Mouse (Mus musculus) adrenal gland, postnatal 4 days (tissue): ENCODE data around the gene Per1. TPM values are rescaled to one million over a fixed set of nuclear protein-coding genes. Genes with fewer than 3 reads are reported as not detected.

Experiments used
- DNase-seq, 2 experiments: peaks; one replicate each; pipeline ENCODE4 v3.0.0; 2021 to 2022; ENCODE audit warnings: low spot score in 2 of 2, mixed read lengths in 2 of 2
- total RNA-seq, 2 experiments: library from RNA; stranded (reverse); gene quantifications; 2 replicates each; pipeline ENCODE4 v1.2.3; 2021

The Per1 gene
- total RNA-seq, 2 experiments from 2014 or later, result 99.4 to 130 TPM

DNA sequence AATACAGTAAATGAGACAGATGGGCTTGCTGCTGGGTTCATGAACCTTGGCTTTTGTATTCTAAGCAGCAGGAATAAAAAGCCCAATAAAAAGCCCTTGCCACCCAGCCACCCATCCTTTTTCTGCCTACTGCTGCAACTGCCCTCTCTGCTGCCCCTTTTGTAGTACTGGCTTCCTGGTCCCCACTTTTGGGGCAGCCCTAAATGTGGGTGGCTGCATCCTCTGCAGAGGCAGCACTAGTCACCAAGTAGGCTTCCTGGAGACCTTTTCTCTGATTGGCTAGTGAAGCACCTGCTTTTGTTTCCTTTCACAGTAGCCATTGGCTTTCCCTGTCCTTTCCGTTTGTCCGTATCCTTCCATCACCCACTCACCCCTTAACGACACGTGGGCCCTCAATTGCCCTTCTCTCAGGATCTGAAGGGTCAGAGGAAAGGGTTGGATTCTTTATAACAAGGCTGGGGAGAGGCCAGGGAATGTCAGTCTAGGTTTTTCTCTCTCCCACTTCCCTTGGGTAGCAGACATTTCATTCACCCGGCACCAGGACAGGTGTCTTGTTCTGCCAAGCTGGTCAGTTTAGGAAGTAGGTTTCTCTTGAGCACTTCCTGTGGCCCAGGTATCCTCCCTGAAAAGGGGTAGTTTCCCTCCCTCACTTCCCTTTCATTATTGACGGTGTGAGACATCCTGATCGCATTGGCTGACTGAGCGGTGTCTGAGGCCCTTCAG, 3.2 kb downstream of the Per1 start:
- no peak for DNase-seq

DNA sequence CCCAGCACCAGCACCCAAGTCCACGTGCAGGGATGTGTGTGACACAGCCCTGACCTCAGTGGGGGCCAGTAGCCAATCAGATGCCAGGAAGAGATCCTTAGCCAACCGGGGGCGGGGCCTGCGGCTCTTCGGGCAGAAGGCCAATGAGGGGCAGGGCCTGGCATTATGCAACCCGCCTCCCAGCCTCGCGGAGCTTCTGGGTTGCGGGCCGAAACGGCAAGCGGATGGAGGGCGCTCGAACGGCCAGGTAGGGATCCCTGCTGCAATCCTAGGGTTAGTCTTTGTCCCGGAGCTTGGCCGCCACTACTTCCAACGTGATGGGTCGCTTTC, 3.7 kb downstream of the Per1 start:
- DNase-seq, result peak; percentile 94 to 98

DNA sequence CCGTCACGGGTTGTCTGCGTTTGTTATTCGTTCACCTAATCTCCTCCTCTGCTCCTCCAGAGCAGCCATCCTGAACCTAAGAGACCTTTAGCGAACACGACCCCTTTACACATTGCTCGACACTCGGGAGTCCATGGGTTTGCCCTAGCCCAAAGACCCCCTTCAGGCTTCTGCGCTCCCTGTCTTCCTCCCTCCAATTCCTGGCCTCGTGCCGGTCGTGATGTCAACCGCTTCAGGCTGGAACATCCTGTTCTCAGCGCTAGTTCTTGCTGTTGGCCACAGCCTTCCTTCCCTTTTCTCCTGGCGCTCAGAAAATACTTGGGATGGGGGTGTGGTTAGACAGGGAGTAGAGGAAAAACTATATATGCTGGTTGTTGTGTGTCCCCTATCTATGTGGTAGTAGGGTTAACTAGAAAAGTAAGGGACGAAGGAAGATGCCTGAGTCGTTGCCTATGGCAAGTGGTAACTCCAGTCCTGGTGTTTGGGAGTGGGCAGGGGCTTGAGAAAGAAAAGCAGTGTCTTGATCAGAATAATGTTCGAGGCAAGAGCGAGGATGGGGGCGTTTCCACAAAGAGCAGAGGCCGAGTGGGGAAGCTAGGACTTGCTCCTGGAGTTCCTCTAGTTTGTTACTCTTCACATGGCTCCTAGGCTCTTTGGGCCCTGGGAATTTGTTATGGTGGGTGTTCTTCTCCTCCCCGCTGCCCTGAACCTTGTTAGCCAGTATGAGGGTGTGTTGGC, 4.3 kb downstream of the Per1 start:
- peak in 1 of 2 experiments; percentile 39 for DNase-seq

DNA sequence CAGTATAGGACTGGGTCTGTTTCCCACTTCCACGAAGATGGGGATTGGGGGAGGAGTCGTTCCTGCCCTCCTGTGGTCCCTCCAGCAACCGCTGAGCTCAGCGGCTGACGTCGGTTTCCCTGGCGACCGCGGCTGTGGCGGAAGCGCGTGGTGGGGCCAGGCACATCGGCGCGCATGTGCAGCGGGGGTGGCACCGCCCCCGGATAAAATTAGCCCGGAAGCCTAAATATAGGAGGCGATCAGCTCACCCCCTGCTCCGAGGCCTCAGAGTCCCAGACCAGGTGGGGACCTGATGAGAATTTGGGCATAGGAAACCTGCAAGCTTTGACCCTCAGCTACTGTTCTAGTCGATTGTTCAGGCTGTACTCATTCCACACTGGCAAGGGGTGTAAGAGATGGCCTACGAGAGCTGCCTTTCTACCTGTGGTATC, 4.9 kb downstream of the Per1 start:
- peak; percentile 83 to 85 for DNase-seq

DNA sequence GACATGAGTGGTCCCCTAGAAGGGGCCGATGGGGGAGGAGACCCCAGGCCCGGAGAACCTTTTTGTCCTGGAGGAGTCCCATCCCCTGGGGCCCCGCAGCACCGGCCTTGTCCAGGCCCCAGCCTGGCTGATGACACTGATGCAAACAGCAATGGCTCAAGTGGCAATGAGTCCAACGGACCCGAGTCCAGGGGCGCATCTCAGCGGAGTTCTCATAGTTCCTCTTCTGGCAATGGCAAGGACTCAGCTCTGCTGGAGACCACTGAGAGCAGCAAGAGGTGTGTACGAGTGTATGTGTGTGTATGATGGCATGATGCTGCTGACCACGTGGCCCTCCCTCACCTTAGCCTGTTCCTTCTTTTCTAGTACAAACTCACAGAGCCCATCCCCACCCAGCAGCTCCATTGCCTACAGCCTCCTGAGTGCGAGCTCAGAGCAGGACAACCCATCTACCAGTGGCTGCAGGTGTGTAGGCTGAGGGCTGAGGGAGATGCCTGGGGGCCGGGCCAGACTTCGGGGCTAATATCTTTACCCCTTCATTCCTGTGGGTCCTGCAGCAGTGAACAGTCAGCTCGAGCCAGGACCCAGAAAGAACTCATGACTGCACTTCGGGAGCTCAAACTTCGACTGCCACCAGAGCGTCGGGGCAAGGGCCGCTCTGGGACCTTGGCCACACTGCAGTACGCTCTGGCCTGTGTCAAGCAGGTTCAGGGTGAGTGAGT, 5.8 kb downstream of the Per1 start:
- DNase-seq, result peak in 1 of 2 experiments; percentile 6

DNA sequence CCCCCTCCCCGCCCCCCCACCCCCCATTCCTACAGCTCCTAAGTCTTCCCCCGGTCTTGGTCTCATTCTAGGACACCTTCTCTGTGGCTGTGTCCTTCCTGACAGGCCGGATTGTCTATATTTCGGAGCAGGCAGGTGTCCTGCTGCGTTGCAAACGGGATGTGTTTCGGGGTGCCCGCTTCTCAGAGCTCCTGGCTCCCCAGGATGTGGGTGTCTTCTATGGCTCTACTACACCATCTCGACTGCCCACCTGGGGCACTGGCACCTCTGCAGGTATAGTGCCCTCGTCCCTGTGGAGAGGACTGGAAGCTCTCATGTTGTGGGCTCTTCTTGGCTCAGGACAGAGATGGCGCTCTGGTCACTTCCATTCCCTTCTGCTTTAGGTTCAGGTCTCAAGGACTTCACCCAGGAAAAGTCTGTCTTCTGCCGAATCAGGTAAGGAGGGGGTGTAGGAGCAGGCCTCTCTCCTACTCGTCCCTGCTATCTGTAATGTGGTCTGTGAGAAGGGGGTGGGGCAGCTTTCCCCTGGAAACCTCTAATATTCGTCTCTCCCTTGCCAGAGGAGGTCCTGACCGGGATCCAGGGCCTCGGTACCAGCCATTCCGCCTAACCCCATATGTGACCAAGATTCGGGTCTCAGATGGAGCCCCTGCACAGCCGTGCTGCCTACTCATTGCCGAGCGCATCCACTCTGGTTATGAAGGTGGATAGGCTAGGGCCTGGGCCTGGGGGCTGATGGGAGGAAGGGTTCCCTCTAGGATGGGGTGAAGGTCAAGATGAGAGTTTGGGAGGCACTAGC, 6.8 kb downstream of the Per1 start:
- no peak for DNase-seq

DNA sequence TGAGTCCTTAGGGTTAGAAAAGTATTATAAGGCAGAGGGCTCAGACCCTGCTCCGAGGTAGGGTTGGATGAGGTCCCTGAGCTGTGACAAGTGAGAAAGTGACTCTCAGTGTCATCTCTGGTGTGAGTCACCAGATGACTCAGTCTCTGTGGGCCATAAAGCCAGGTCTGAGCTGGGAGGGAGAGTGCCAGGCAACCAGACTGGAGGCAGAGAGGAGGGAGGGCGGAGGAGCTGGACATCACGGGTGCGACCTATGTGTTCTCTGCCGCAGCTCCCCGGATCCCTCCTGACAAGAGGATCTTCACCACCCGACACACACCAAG, 7.3 kb downstream of the Per1 start:
- DNase-seq, result no peak

DNA sequence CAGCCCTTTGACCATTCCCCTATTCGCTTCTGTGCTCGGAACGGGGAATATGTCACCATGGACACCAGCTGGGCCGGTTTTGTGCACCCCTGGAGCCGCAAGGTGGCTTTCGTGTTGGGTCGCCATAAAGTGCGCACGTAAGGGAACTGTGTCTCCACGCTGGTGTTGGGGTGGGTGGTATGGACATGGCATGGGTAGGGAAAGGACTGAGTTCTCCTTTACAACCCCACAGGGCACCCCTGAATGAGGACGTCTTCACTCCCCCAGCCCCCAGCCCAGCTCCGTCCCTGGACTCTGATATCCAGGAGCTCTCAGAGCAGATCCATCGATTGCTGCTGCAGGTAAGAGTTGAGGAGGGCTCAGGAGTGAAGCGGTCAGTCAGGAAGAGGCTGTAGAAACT, 8.1 kb downstream of the Per1 start:
- no peak for DNase-seq

DNA sequence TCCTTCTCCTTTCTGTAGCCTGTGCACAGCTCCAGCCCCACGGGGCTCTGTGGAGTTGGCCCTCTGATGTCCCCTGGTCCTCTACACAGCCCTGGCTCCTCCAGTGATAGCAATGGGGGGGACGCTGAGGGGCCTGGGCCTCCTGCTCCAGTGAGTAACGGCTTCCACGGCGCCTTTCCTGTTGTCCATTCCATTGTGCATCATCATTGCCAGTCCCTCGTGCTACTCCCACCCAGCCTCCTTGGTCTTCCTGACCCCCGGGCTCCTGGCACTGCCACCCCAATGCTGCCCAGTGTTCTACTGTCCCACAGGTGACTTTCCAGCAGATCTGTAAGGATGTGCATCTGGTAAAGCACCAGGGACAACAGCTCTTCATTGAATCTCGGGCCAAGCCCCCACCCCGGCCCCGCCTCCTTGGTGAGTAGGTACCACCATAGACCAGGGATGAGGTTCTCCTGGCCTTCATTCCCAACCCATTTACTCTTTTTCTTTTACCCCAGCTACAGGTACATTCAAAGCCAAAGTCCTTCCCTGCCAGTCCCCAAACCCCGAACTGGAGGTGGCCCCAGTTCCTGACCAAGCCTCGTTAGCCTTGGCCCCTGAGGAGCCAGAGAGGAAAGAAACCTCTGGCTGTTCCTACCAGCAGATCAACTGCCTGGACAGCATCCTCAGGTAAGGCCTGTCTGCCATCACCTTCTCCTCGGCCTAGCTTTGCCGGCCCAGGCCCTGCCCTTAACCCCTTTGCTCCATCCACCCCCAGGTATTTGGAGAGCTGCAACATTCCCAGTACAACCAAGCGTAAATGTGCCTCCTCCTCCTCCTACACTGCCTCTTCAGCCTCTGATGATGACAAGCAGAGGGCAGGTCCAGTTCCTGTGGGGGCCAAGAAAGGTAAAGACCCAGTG, 8.8 kb downstream of the Per1 start:
- DNase-seq, result no peak

DNA sequence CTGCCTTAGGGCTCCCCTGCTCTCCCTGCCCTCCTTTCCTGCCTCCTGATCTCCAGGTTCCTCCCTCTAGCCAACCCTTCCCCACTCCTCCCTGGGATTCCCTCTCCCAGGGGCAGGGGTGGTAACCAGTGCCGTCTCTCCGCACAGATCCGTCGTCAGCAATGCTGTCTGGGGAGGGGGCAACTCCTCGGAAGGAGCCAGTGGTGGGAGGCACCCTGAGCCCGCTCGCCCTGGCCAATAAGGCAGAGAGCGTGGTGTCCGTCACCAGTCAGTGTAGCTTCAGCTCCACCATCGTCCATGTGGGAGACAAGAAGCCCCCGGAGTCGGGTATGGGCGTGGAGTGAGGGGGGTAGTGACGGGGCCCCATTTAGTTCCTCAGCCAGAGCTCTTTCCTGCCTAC, 9.5 kb downstream of the Per1 start:
- DNase-seq, result no peak

DNA sequence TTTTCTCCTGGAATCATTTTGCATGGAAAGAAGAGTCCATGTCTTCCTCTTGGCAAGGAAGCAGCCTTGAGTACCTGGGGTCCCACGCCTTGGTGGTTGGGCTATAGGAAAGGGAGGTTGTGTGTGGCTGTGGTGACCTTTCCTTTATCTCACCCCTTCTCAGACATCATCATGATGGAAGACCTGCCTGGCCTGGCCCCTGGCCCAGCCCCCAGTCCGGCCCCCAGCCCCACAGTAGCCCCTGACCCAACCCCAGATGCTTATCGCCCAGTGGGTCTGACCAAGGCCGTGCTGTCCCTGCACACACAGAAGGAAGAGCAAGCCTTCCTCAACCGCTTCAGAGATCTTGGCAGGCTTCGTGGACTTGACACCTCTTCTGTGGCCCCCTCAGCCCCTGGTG, 10.2 kb downstream of the Per1 start:
- DNase-seq, result no peak

DNA sequence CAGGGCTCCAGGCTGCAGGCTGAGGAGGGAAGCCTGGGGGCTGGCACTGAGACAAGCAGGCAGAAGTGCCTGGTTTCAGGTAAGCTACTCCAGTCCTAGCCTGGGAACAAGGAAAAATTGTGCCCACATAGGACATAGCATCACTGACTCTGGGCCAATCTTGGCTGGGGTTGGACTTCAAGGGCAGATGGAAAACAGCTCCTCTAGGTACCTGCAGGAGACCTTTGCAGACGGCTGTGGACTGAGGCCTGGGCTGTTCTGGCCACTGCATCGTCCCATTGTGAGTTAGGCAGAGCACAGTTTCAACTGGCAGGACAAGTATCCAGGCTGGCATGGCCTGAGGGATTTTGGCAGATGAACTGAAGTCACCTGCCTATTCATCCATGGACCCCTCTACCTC, 10.8 kb downstream of the Per1 start:
- no peak for DNase-seq

DNA sequence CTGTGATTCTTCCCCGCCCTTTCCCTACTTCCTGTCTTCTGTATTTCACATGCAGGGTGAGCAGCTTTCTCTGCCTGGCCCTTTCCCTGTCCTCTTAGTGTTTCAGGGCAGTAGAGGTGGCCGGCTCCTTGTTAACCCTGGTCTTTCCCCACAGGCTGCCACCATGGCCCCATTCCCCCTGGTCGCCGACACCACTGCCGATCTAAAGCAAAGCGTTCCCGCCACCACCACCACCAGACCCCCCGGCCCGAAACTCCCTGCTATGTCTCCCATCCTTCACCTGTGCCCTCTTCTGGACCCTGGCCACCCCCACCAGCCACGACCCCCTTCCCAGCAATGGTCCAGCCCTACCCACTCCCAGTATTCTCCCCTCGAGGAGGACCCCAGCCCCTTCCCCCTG, 11.3 kb downstream of the Per1 start:
- DNase-seq, result no peak

DNA sequence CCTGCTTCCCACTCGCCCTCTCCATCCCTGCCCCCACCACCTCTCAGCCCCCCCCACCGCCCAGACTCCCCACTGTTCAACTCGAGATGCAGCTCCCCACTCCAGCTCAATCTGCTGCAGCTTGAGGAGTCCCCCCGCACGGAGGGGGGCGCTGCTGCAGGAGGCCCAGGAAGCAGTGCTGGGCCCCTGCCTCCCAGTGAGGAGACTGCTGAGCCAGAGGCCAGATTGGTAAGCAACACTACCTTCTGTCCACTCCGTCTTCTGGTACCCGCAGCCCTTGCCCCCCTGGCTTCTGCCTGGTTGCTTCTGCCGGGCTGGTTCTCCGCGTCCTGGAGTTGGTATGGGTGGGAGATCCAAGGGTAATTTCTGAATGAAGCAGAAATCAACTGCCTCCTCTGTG, 11.8 kb downstream of the Per1 start:
- DNase-seq, result no peak

DNA sequence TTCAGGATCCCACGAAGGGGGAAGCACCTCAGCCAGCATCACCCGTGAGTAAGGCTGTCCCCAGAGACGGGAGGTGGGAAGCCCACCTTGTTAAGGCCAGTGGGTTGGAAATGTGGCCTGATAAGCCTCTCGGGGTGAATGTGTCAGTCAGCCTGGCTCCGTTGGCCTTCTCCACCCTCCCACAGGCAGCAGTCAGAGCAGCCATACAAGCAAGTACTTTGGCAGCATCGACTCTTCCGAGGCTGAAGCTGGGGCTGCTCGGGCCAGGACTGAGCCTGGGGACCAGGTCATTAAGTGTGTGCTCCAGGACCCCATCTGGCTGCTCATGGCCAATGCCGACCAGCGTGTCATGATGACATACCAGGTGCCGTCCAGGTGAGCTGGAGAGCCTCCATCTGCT, 12.7 kb downstream of the Per1 start:
- no peak for DNase-seq

DNA sequence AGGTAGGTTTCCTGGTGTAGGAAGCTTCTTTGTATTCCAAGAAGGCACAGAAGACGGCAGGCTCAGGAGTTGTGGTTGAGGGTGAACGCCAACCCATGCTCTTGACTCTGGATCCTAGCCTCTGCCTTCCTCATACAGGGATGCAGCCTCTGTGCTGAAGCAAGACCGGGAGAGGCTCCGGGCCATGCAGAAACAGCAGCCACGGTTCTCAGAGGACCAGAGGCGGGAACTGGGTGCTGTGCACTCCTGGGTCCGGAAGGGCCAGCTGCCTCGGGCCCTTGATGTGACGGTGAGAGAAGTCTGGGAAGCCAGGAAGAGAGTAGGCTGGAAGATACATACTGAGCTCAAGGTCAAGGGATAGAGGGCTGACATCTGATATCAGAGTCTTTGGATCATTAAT, 13.2 kb downstream of the Per1 start:
- no peak for DNase-seq

DNA sequence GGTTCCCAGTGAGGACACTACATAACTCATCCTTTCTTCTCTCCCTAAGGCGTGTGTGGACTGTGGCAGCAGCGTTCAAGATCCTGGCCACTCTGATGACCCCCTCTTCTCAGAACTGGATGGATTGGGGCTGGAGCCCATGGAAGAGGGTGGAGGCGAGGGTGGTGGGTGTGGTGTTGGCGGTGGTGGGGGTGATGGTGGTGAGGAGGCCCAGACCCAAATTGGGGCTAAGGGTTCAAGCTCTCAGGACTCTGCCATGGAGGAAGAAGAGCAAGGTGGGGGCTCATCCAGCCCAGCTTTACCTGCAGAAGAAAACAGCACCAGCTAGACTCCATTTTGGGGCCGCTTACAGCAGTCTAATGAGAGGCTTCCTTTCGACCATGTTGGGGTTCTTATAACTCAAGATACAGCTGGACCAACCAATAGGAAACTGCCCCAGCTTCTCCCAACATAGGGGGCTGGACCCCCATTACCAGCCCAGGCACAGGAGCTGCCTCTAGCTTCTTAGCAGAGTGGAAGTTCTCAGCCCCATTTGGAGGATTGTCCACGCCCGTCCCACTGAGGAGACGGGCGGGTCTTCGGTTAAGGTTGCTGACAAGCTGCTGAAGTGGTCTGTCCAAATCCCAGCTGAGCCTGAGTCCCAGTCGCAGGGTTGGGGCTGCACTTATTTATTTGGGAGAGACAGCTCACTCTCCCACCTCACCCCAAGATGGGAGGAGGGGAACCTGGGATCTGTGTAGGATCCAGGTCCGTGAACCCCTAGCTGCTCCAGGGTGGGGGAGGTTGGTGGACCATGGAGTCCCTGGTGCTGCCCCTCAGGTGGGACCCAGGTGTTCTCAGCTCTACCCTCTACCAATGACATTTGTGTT, 14.2 kb downstream of the Per1 start:
- no peak for DNase-seq

DNA sequence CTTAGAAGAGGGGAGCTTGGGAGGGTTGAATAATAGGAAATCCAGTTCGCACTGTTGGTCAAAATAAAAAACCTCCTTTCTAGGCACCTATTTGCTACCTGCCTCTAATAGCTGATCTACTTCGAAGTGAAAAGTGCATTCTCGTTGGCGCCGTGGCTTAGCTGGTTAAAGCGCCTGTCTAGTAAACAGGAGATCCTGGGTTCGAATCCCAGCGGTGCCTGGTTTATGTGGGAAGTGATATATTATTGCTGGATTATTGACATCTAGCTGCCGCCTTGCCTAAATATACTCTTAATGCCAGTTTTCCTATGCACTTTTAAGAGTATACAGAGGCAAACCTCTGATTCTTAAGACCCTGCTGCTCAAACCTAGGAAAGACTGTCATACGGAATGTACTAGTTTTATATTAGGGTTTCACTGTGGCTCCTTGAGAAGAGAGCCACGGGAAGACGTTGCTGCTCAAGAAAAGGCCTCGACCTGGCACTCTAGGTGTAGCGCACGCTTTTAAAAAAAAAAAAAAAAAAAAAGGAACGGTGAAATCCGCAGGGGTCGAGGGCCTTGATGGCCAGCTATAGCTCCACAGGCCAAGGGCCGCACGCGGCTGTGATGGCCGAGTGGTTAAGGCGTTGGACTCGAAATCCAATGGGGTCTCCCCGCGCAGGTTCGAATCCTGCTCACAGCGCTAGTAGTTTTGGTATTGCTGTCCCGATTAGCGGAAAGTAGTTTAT, 15.5 kb downstream of the Per1 start:
- DNase-seq, result peak; percentile 88 to 92
